Mouse (Mus musculus): ENCODE measurements around the gene Gm20388. TPM values are rescaled to one million over a fixed set of nuclear protein-coding genes. Genes with fewer than 3 reads are reported as not detected.
A peak's percentile ranks its signal among the peaks of the same experiment; 100 is the strongest.
"Not testable (repeated sequence)": the region's sequence is repeated elsewhere in the genome, so short reads cannot be mapped to it uniquely, and the experiment has no call there.

Gene Gm20388
- polyA plus RNA-seq, 1 experiment from 2014 or later, result 7.4 TPM

DNA sequence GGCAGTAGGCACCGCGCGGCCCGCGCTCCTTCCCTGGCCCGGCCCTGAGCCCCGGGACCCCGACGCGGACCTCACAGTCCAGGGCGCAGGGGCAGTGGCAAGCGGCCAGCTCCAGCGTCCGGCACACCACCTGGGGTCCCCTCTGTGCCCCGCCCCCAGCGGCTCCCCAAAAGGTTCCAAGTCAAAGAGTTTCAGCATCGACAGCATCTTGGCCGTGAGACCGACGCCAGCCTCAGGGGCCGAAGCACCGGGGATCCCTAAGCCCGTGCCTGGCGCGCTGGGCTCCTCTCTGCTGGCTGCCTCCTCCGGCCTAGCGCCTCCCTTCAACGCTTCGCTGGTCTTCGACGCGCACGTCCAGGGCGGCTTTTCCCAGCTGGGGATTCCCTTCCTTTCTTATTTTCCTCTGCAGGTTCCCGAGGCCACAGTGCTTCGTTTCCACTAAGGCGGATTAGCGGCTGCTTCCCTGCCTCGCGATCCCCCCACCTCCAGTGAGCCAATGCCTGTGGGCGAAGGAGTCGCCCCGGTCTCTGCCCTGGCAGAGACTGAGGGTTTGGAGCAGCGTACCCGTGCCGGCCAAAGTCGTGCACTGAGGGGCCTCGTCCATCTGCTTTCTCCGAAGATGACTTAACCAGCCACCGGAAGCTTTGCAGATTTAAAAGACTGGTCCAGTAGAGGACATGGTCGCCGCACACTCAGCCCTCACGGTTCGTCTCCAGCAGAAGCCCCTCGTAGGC, 1218.1 kb downstream of the Gm20388 start:
- no peak for ATAC-seq (replicated peaks; ENCODE audit: low FRiP score)
- Histone ChIP-seq H3K27ac (peak overlapping the region; percentile 90), H3K27me3 (peaks cover 65% of the 10 kb centered on the region), H3K36me3 (no peaks in the 10 kb centered on the region), H3K4me1 (peaks cover 66% of the 10 kb centered on the region), H3K4me3 (replicated peaks) (peak overlapping the region; percentile 43), H3K4me2 (peak overlapping the region; percentile 64), H3K9me3 (replicated peaks) (no peaks in the 10 kb centered on the region), H3K9ac (peak overlapping the region; percentile 53)
- WGBS, result 8% methylated on average over 54 of the region's 55 CpGs

DNA sequence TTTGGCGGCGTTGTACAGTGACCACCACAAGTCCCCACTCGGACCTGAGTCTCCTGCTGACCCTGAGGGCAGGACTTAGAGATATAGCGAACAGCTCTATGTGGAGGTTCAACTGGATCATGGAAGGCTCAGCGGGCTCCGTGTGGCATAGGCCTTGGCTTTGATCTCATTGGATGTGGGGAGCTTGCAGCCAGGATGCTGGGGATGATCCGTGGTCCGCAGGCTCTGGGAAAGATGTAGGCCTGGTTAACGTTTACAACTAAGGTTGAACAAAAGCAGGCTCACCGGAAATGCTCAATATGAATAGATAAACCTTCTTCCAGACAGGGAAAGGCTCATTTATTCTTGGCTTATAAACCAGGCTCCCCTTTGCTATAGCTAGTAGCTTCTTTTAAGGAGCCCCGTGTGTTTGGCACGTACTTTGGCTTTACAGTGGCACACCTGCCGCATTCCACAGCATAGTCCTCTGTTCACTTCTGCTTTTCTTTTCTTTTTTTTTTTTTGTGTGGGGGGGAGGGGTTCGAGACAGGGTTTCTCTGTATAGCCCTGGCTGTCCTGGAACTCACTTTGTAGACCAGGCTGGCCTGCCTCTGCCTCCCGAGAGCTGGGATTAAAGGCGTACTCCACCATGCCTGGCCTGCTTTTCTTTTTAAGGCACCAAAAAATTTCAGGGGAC, 1218.8 kb downstream of the Gm20388 start:
- Histone ChIP-seq H3K4me1 (peaks cover 61% of the 10 kb centered on the region), H3K9me3 (replicated peaks) (no peaks in the 10 kb centered on the region), H3K27me3 (peaks cover 61% of the 10 kb centered on the region), H3K4me3 (replicated peaks) (peak overlapping the region; percentile 43), H3K4me2 (peak overlapping the region; percentile 64), H3K36me3 (no peaks in the 10 kb centered on the region), H3K27ac (peak overlapping the region; percentile 90; the same call in 1 of the 2 replicates), H3K9ac (0 out of 2 replicates have a peak overlapping the region, but pooled peaks have one; percentile 53)
- WGBS, result 48% methylated on average over 16 of the region's 16 CpGs
- no peak for ATAC-seq (replicated peaks; ENCODE audit: low FRiP score)

- Histone ChIP-seq H3K9me3 (replicated peaks) (no peaks in the 10 kb centered on the region), H3K36me3 (no peaks in the 10 kb centered on the region), H3K4me1 (peaks cover 50% of the 10 kb centered on the region), H3K9ac (no peak overlapping the region), H3K4me3 (replicated peaks) (peak overlapping the region; percentile 10), H3K27me3 (peaks cover 55% of the 10 kb centered on the region), H3K4me2 (peak overlapping the region; percentile 31), H3K27ac (no peak overlapping the region)
- 41% methylated on average over 5 of the region's 5 CpGs for WGBS
- ATAC-seq (replicated peaks; ENCODE audit: low FRiP score), result no peak
Measured at GRCm38 (mm10) chr8:121130522-121130921, 1219.9 kb downstream of the Gm20388 start.

GRCm38 (mm10) chr8:121132961-121133513, 1222.4 kb downstream of the Gm20388 start:
- Histone ChIP-seq H3K4me3 (replicated peaks) (no peak overlapping the region), H3K9ac (no peak overlapping the region), H3K27me3 (peaks cover 29% of the 10 kb centered on the region), H3K36me3 (peaks cover 15% of the 10 kb centered on the region), H3K9me3 (replicated peaks) (peaks cover 12% of the 10 kb centered on the region), H3K27ac (no peak overlapping the region), H3K4me2 (no peak overlapping the region), H3K4me1 (peaks cover 25% of the 10 kb centered on the region)
- 78% methylated on average over 5 of the region's 5 CpGs for WGBS
- ATAC-seq (replicated peaks; ENCODE audit: low FRiP score), result no peak

GRCm38 (mm10) chr8:121134102-121134501, 1223.5 kb downstream of the Gm20388 start:
- no peak overlapping the region for H3K4me2 ChIP-seq
- ATAC-seq (replicated peaks; ENCODE audit: low FRiP score), result no peak
- no peak overlapping the region for H3K27ac ChIP-seq
- H3K4me3 ChIP-seq (replicated peaks), result no peak overlapping the region
- peaks cover 12% of the 10 kb centered on the region for H3K9me3 ChIP-seq (replicated peaks)
- no peak overlapping the region for H3K9ac ChIP-seq
- peaks cover 19% of the 10 kb centered on the region for H3K36me3 ChIP-seq
- peaks cover 14% of the 10 kb centered on the region for H3K4me1 ChIP-seq
- WGBS, result 85% methylated on average over 10 of the region's 10 CpGs
- peaks cover 19% of the 10 kb centered on the region for H3K27me3 ChIP-seq

DNA sequence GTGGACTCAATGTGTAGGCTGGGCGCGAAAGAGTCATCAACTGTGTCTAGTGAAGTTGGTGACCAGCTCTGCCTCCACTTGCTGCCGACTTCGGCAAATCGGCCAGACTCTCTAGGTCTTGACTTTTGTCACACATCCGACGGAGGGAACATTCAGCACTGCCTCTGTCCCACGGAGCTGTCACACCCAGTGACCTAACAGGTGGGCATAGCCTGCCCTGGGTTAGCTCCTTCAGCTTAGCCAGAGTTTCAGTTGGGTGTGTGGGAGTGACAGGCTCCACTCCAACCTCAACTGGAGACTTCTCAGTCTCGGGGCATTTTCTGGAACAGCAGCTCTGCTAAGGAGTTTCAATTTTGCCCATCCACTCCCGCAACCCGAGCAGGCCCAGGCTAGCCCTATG, 1223.9 kb downstream of the Gm20388 start:
- Histone ChIP-seq H3K9ac (no peak overlapping the region), H3K4me2 (no peak overlapping the region), H3K27ac (no peak overlapping the region), H3K4me1 (peaks cover 13% of the 10 kb centered on the region; the same call in 1 of the 2 replicates), H3K27me3 (peaks cover 15% of the 10 kb centered on the region), H3K9me3 (replicated peaks) (peaks cover 12% of the 10 kb centered on the region), H3K4me3 (replicated peaks) (no peak overlapping the region), H3K36me3 (peaks cover 19% of the 10 kb centered on the region)
- no peak for ATAC-seq (replicated peaks; ENCODE audit: low FRiP score)
- WGBS, result 78% methylated on average over 11 of the region's 11 CpGs

DNA sequence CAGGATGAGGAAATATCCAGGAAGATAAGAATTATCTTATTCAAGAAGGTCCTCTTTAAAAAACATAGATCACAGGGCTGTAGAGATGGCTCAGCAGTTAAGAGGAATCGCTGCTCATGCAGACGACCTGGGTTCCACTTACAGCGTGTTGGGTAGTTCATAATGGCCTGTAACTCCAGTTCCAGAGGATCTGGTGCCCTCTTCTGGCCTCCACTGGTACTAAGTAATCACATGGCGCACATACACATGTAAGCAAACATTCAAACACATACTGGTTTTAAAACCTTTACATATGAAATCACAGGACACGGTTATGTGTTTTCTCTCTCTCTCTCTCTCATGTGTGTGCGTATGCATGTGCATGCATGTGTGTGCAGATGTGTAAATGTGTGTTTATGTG, 1226.2 kb downstream of the Gm20388 start:
- Histone ChIP-seq H3K27me3 (no peaks in the 10 kb centered on the region), H3K4me1 (peaks cover 11% of the 10 kb centered on the region), H3K27ac (no peak overlapping the region), H3K36me3 (peaks cover 19% of the 10 kb centered on the region), H3K9me3 (replicated peaks) (peaks cover 12% of the 10 kb centered on the region), H3K4me2 (no peak overlapping the region), H3K9ac (no peak overlapping the region), H3K4me3 (replicated peaks) (no peak overlapping the region)
- 93% methylated on average over 6 of the region's 6 CpGs for WGBS
- ATAC-seq (replicated peaks; ENCODE audit: low FRiP score), result no peak

GRCm38 (mm10) chr8:121145457-121146134, 1235.0 kb downstream of the Gm20388 start:
- H3K9ac ChIP-seq; H3K27ac ChIP-seq; H3K4me2 ChIP-seq; H3K36me3 ChIP-seq; H3K27me3 ChIP-seq; H3K4me1 ChIP-seq; H3K4me3 ChIP-seq (replicated peaks); ATAC-seq (replicated peaks; ENCODE audit: low FRiP score); H3K9me3 ChIP-seq (replicated peaks): not testable (repeated sequence)
- 70% methylated on average over 4 of the region's 6 CpGs for WGBS

DNA sequence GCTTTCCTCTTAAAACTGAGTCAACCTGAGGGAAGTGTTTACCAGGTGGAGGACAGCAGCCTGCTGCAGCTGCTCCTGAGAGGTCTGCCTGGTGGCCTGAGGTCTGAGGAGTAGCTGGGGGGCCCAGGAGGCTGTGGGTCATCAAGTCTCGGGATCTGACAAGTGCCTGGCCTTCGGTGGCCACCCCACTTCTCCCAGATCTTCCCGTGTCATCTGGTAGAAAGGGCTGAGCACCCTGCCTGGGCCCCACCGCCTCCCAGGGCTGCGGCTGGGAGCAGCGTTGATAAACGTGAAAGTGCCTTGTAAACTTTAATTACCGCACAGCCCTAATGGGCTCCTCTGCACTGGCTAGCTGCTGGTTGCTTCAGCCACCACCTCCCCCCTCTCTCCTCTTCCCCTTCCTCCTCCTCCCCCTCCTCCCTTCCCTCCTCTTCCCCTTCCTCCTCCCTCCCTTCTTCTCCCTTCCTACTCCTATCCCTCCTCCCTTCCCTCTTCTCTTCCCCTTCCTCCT, 1238.0 kb downstream of the Gm20388 start:
- Histone ChIP-seq H3K9me3 (replicated peaks) (no peaks in the 10 kb centered on the region), H3K27me3 (no peaks in the 10 kb centered on the region; the same call in 1 of the 2 replicates), H3K9ac (no peak overlapping the region), H3K36me3 (no peaks in the 10 kb centered on the region), H3K27ac (no peak overlapping the region), H3K4me2 (no peak overlapping the region), H3K4me1 (peaks cover 7% of the 10 kb centered on the region), H3K4me3 (replicated peaks) (no peak overlapping the region)
- no peak for ATAC-seq (replicated peaks; ENCODE audit: low FRiP score)
- WGBS, result 2% methylated on average over 8 of the region's 8 CpGs

DNA sequence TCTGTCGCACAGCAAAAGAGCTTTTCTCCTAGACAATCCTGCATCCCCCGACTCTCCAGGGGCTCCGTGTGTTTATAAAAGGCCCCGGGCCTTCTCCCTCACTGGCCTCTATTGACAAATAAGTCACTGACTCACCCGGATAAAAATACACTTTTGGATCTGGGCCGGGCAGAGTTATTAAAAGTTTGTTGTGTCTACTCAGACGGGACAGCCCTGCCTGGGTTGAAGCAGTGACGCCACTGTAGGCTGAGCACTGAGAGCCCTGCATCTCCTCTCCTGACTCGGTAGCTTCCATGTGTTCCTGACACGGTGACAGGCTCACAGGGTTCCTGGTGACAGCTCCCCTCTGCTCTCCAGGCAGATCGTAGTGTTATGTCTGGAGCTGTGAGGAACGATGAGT, 1241.8 kb downstream of the Gm20388 start:
- ATAC-seq (replicated peaks; ENCODE audit: low FRiP score), result no peak
- Histone ChIP-seq H3K4me3 (replicated peaks) (no peak overlapping the region), H3K36me3 (no peaks in the 10 kb centered on the region), H3K27me3 (peaks cover 3% of the 10 kb centered on the region; the same call in 1 of the 2 replicates), H3K9ac (no peak overlapping the region), H3K4me1 (peaks cover 7% of the 10 kb centered on the region), H3K4me2 (no peak overlapping the region), H3K27ac (no peak overlapping the region), H3K9me3 (replicated peaks) (no peaks in the 10 kb centered on the region)
- WGBS, result 48% methylated on average over 12 of the region's 12 CpGs

GRCm38 (mm10) chr8:121156990-121157491, 1246.4 kb downstream of the Gm20388 start:
- peaks cover 18% of the 10 kb centered on the region for H3K4me1 ChIP-seq
- H3K36me3 ChIP-seq, result no peaks in the 10 kb centered on the region
- peaks cover 5% of the 10 kb centered on the region; the same call in 1 of the 2 replicates for H3K27me3 ChIP-seq
- H3K4me3 ChIP-seq (replicated peaks), result no peak overlapping the region
- no peak overlapping the region for H3K27ac ChIP-seq
- H3K9me3 ChIP-seq (replicated peaks), result no peaks in the 10 kb centered on the region
- H3K9ac ChIP-seq, result no peak overlapping the region
- 93% methylated on average over 7 of the region's 7 CpGs for WGBS
- no peak for ATAC-seq (replicated peaks; ENCODE audit: low FRiP score)
- H3K4me2 ChIP-seq, result no peak overlapping the region
